Mouse (Mus musculus) adrenal gland, postnatal 4 days (tissue): ENCODE results near the gene Lrrc29. TPM values are rescaled to one million over a fixed set of nuclear protein-coding genes. Genes with fewer than 3 reads are reported as not detected.
A peak's percentile ranks its signal among the peaks of the same experiment; 100 is the strongest.

Experiments
- DNase-seq, 2 experiments: peaks; one replicate each; pipeline ENCODE4 v3.0.0; 2021 to 2022; ENCODE audit warnings: low spot score in 2 of 2, mixed read lengths in 2 of 2
- long read RNA-seq, 2 experiments: library from polyadenylated mRNA; stranded (forward); transcript quantifications; one replicate each; pipeline ENCODE4 v2.0.0; 2021
- total RNA-seq, 2 experiments: library from RNA; stranded (reverse); gene quantifications; 2 replicates each; pipeline ENCODE4 v1.2.3; 2021

Lrrc29 gene
- total RNA-seq, result 10 to 100 TPM; 14.3 to 16.3 TPM
- long read RNA-seq, experiment 1, partial matches to known transcripts, result 6 of 30 reads
- long read RNA-seq, experiment 1, other reads (novel, unspliced or antisense), result 21 of 30 reads
- long read RNA-seq, experiment 2, partial matches to known transcripts, result 11 of 29 reads
- long read RNA-seq, experiment 2, other reads (novel, unspliced or antisense), result 13 of 29 reads

DNA sequence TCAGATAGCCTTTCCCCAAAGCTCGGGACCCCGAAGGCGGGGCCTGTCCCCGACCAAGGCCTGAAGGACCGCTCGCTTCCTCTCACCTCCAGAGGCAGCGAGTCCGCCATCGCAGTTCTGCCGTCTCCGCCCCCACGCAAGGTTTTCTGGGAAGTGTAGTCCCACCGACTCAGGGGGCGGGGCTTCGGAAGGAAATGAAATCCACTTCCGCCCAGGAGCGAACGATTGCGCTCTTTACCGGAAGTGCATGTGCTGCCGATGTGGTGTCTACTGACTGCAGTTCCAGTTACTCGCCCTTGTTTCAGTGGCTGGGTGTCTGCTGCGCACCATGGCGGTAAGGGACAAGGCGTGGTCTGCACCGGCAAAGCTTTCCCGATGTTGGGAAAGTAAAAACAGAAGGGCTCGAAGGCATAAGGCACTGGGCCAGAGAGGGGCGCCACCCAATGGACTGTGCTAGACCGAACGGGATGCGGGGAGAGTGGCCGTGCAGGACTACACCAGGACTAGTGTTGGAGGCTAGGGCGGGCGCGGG is at the start of gene Lrrc29, which contains the start of gene Tmem208:
Lrrc29 (minus strand) TSS at position 138 of the 532 bp plus-strand sequence.
Tmem208 (plus strand) TSS at position 214 of the 532 bp plus-strand sequence.
- peak; percentile 83 to 96 for DNase-seq

DNA sequence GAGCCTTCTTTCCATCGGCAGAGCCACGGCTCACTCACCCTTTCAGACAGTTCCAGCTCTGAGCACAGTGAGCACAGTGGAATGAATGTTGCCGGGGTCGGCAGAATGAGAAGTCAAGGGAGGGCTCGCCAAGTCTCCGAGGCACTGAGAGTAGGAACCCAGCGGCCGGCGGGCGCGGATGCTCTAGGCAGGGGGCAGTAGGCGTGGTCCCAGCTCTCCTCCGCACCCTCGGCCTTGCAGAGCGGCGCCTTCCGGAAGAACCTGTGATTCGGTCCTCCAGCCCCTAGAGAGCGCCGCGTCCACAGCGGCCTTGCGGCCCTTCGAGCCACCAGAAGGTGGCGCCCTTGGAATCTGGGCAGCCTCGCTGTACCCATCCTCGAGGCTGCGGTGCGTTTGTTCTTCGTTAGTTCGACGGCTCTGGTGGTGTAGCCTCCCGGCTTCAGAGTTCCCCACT is 48.5 kb upstream of the Lrrc29 start:
- DNase-seq, result no peak

DNA sequence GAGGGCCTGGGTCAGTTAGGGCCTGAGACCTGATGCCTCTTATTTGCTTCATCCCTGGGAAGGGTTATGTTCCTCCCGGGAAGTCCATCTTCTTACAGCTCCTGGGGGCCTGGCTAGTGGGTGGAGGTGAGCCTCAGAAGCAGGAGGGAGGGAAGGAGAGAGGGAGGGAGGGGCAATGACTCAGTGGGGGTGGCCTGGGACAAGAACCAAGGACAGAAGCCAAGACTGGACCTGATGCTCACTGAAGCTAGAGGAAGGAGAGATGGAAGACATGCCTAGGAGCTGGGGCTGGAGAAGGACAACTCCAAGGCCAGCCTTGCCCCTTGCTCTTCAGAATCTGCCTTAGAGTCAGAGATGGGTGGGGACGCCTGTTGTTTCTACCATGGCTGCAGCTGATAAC is 47.0 kb upstream of the Lrrc29 start, which contains the start of gene Plekhg4:
Plekhg4 (plus strand) TSS at position 243 of the 400 bp plus-strand sequence.
- no peak for DNase-seq

GRCm38 (mm10) chr8:105372473-105372872 is 46.4 kb upstream of the Lrrc29 start:
- no peak for DNase-seq

- DNase-seq, result no peak
These were observed 41.0 kb upstream of the Lrrc29 start for GRCm38 (mm10) chr8:105367107-105367506.

DNA sequence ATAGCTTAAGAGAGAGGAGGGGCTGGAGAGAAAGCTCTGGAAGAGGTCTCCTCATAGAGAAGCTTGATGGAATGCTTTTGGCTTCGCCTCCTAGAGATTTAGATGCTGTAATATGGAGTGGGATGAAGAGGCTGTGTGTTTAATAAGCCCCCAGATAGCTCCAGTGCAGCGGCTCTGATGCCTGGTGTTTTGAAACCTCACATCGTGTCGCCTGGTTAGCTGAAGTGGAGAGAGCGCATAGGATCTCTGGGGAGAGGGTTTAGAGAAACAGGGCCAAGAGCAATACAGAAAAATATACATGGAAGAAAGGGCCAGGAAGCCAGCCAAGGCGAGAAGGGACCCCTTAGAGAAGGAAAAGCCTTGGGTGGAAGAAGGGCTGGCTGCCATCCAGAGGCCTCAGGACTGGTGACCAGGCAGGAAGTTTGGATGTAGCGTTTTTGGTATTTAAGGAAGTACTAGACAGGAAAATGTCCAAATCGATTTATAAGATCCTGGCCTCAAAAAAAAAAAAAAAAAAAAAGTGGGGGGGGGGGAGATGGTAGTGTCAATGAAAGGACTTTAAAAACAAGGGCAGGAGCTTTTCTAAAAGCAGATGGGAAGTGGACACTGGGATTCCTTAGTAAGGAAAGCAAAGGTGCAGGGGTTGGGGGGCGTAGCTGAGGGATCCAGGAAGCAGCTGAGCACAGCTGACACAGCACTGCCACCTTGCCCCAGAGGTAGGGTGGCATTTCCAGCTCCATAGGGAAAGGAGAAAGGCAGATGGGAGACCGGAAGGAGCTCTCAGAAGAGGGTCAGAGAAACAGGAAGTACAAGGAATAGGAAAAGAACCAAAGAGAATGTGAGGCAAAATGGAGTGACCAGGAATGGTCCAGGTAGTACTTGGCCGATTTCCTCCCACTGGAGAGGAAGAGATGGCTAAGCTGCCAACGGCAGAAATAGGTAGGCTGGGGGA is 35.9 kb upstream of the Lrrc29 start:
- DNase-seq, result no peak

DNA sequence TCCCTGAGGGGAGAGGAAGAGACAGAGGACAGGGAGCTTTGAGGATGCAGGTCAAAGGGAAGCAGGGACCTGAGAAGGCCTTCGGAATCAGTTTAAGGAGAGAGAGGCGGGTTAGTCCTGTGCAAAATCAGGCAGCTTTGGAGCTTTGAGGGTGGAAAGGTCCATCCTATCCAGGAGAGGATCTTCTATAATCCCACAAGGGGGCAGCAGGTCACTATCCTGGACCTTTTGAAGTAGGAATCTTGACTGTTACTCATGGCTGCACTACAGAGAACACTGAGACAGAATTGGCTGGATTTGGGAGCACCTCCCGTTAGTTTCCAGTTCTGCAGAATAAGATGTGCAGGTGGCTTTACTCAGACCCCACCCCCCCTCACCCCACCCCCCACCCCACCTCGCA is 33.6 kb upstream of the Lrrc29 start:
- DNase-seq, result no peak

DNA sequence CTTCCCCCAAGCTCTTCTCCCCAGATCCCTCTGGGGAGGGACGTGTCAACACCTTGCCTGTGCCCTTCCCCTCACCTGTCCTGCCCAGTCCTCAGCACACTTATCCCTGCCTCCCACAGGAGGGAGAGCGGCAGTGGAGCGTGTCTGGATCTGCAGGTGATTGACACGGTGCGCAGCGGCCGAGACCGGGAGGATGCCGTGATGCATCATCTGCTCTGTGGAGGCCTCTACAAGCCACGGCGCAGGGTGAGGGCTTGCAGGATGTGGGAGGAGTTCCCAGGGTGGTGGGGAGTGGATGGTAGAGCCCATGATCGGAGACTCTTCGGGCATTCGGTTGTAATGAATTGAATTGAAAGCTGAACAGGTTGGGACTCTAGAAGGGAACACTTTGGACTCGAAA is 33.1 kb upstream of the Lrrc29 start:
- no peak for DNase-seq

DNA sequence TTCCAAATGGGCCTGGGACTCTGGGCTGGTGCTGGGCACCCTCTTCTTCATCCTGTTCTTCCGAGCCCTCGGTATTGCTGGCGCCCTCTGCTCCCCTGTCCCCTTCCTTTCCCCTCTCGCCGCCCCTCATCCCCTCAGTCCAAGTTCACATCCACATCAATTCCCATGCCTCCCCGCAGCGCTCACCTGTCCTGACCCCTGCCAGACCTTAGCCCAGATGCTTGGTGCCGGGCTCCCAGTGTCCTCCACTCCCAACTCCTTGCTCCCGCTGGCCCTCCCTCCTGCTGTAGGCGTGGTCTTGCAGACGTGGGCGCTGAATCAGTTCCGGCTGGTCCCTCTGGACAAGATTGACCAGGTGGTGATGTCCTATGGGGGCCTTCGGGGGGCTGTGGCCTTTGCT is 30.6 kb upstream of the Lrrc29 start:
- no peak for DNase-seq

DNA sequence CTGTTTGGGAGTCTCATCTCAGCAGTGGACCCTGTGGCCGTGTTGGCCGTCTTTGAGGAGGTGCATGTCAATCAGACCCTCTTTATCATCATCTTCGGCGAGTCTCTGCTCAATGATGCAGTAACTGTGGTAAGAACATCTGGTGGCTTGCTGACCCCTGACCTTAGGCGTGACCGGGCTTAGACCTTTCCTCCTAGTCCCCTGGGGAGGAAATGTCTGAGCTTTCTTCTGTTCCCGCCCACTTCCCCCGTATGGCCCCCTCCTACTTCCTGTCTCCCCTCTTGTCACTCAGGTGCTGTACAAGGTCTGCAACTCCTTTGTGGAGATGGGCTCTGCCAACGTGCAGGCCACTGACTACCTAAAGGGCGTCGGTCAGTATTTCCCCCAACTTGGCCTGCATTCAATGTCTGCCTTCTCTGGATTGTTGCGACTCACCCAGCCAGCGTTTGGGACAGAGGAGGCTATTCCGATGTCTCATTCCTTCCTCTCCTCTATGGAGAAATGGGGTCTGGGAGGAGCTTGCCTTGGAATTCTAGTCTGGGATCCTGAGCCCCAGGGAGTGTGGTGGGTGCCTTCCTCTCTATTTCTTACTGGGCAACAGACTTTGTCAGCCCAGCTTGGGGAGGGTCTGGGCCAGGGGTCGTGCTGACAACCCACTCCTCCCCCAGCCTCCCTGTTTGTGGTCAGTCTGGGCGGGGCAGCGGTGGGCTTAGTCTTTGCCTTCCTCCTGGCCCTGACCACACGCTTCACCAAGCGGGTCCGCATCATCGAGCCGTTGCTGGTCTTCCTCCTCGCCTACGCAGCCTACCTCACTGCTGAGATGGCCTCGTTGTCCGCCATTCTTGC is 29.3 kb upstream of the Lrrc29 start:
- no peak for DNase-seq

GRCm38 (mm10) chr8:105354549-105354948 is 28.5 kb upstream of the Lrrc29 start:
- DNase-seq, result no peak

DNA sequence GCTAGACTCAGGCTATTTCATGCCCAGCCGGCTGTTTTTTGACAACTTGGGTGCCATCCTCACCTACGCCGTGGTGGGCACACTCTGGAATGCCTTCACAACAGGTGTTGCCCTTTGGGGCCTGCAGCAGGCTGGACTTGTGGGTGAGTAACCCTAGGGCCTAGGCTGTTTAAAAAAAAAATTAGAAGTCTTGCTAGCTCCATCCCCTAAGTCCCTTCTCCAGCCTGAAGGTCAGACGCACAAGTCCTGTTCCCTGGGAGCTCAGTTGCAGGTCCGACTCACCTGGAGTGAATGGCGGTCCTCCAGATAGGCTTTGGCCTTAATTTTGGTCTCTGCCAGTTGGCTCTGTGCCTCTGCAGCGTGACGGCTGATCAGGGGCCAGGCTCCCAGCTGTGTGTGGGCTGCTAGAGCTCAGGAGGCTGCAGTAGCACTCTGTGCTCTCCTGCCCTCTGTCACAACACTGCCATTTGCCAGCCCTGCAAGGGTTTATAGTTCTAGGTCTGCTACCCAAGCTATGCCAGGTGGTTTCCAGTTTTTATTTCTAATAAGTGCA is 27.6 kb upstream of the Lrrc29 start:
- DNase-seq, result no peak

GRCm38 (mm10) chr8:105350186-105350585 is 24.1 kb upstream of the Lrrc29 start:
- DNase-seq, result no peak

GRCm38 (mm10) chr8:105349096-105349771 is 23.2 kb upstream of the Lrrc29 start:
- DNase-seq, result no peak

GRCm38 (mm10) chr8:105348450-105349095 is 22.5 kb upstream of the Lrrc29 start, which contains the start of gene Slc9a5:
Gene Slc9a5 (plus strand): TSS chr8:105348843.
- DNase-seq, result no peak

- peak; percentile 79 to 88 for DNase-seq
These were observed 21.5 kb upstream of the Lrrc29 start, which contains the start of gene Fhod1 for GRCm38 (mm10) chr8:105347428-105348221. Gene Fhod1 (minus strand): TSS chr8:105347953.

DNA sequence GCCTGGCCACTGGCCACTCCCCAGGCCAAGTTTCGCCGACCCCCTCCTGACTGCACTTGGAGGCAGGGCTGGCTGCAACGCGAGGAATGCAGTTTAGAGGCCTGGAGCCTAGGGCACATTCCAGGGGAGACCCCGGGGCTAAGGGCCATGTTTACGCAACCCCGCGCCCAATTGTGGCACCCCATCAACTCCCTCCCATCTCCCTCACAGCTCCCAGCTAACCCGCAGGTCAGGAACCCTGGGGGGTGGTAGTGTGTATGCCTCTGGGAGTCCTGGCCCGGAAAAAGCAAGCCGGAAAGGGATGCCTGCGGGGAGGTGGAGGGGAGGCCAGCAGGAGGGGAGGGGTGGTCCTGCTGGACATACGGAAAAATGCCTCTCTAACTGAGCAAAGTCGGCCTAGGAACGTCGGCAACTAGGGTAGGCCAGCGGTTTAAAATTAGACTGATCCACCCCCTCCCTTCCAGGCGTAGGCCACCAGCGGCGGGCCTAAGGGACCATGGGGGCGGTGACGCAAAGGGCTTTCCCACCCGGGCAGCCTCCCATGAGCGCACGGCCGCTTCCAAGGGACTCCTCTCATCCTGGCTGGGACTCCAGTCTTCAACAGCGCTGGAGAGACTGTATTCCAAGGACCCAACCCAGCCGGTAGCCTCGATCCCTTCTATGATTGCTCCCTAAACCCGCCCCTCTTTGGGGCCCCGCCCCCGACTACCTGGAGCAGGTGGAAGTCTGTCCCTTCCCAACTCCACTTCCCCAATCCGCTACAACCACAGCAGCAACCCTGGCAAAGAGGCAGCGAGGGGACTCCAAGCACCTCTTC is 20.7 kb upstream of the Lrrc29 start:
- DNase-seq, result no peak
